Mouse (Mus musculus) cerebellum, postnatal 25 days (tissue): ENCODE results near the gene Bcar3.
A peak's percentile ranks its signal among the peaks of the same experiment; 100 is the strongest.

Source experiments
- DNase-seq, 2 experiments: peaks; one replicate each; pipeline ENCODE4 v3.0.0; 2021; ENCODE audit warnings: mixed read lengths in 2 of 2

The Bcar3 gene

GRCm38 (mm10) chr3:122486193-122486592, 192.3 kb downstream of the Bcar3 start:
- no peak for DNase-seq

- DNase-seq, result no peak
Observed at GRCm38 (mm10) chr3:122488051-122488754, 194.3 kb downstream of the Bcar3 start.

GRCm38 (mm10) chr3:122490574-122490973, 196.6 kb downstream of the Bcar3 start:
- no peak for DNase-seq

- no peak for DNase-seq
Observed at GRCm38 (mm10) chr3:122492006-122492405, 198.1 kb downstream of the Bcar3 start.

- no peak for DNase-seq
Observed at GRCm38 (mm10) chr3:122492872-122493615, 199.1 kb downstream of the Bcar3 start.

- DNase-seq, result no peak
Observed at GRCm38 (mm10) chr3:122494764-122495163, 200.8 kb downstream of the Bcar3 start.

GRCm38 (mm10) chr3:122497871-122498270, 203.9 kb downstream of the Bcar3 start:
- no peak for DNase-seq

GRCm38 (mm10) chr3:122498528-122498927, 204.6 kb downstream of the Bcar3 start:
- no peak for DNase-seq

GRCm38 (mm10) chr3:122499647-122500046, 205.7 kb downstream of the Bcar3 start:
- DNase-seq, result no peak

- no peak for DNase-seq
Observed at GRCm38 (mm10) chr3:122500929-122501328, 207.0 kb downstream of the Bcar3 start.

GRCm38 (mm10) chr3:122506343-122506916, 212.5 kb downstream of the Bcar3 start:
- DNase-seq, result no peak

- DNase-seq, result no peak
Observed at GRCm38 (mm10) chr3:122507826-122508225, 213.9 kb downstream of the Bcar3 start.

GRCm38 (mm10) chr3:122509084-122509483, 215.1 kb downstream of the Bcar3 start:
- peak; percentile 46 to 68 for DNase-seq

GRCm38 (mm10) chr3:122509534-122510239, 215.8 kb downstream of the Bcar3 start:
- DNase-seq, result no peak

- no peak for DNase-seq
Observed at GRCm38 (mm10) chr3:122510240-122510750, 216.4 kb downstream of the Bcar3 start.

- no peak for DNase-seq
Observed at GRCm38 (mm10) chr3:122510932-122511331, 217.0 kb downstream of the Bcar3 start.

- no peak for DNase-seq
Observed at GRCm38 (mm10) chr3:122511721-122512619, 218.0 kb downstream of the Bcar3 start.

- DNase-seq, result no peak
Observed at GRCm38 (mm10) chr3:122512725-122513375, 218.9 kb downstream of the Bcar3 start.

GRCm38 (mm10) chr3:122515568-122516326, 221.8 kb downstream of the Bcar3 start:
- DNase-seq, result no peak

- no peak for DNase-seq
Observed at GRCm38 (mm10) chr3:122516327-122516695, 222.4 kb downstream of the Bcar3 start.

- DNase-seq, result peak; percentile 52 to 65
Observed at GRCm38 (mm10) chr3:122517726-122518125, 223.8 kb downstream of the Bcar3 start.
